Mouse (Mus musculus): ENCODE measurements around the gene Tas2r125.
"Not testable (repeated sequence)": the region's sequence is repeated elsewhere in the genome, so short reads cannot be mapped to it uniquely, and the experiment has no call there.

The Tas2r125 gene

DNA sequence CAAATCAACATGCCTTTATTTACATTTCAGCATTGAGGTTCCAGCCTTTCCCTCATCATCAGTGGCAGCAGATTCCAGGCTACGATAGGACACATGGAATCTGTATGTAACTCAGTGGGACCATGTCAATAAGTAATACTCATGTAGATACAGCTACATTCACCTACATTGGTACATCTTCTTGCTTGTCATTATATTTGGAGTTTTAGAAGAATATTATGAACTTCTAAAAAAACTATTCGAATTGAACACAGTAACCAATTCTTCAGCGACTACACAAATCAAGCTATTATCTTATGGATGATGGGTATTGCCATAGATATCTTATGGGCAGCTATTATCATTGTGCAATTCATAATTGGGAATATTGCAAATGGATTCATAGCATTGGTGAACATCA lies at the start of gene Tas2r125:
Gene Tas2r125 (plus strand): TSS at position 301 of the 400 bp plus-strand sequence.
- no peak for DNase-seq (ENCODE audit: low spot score in 2 of 2)

DNA sequence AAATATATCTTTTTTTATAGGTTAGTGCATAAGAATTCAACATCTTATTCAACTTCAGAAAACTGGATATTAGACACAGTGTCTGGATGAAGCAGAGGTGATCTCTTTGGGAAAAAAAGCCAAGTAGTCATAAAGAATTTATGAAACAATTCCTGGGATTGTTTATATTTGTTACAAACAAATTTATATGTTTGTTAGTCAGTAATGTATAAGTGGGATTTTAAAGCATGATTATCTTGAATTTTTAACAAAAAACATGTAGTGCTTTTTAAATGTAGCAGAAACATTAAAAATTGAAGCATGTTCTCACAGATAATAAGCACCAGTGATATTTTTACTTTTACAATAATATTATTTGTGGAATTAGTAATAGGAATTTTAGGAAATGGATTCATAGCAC lies 41.7 kb upstream of the Tas2r125 start, which contains the start of gene Tas2r110:
Gene Tas2r110 (plus strand): TSS at position 301 of the 400 bp plus-strand sequence.
- no peak for DNase-seq (ENCODE audit: low spot score in 2 of 2)

DNA sequence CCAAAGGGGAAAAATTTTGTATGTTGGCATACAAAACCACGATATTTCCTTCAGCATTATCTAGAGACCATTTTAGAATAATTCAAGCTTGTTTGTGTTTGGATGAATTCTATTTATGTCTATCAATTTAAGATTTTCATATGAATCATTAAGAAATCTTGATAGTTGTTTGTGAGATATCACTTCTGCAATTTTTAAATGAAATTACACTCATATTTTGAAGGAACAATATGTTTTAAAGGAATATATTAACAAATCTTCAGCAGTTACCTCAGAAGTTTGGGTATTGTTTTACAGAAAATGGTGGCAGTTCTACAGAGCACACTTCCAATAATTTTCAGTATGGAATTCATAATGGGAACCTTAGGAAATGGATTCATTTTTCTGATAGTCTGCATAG lies 16.7 kb upstream of the Tas2r125 start, which contains the start of gene Tas2r113:
Gene Tas2r113 (plus strand): TSS at position 301 of the 400 bp plus-strand sequence.
- no peak for DNase-seq (ENCODE audit: low spot score in 2 of 2)

DNA sequence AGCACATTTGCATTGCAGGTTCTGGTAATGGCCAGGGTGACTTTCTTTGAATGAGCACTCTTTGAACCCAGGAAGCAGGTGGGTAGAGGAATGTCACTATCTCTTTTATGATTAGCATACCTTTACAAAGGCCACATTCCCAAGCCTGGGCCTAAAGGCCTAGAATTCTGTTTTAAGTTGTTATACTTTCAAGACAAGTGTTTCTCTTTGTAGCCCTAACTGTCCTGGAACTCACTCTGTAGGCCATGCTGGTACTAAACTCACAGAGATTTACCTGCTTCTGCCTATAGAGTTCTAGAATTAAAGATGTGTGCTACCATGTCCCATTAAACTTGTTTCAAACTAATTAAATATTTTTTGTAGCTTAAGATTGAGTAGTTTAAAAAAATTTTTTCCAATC lies 31.9 kb downstream of the Tas2r125 start:
- DNase-seq (ENCODE audit: low spot score in 2 of 2): not testable (repeated sequence)

DNA sequence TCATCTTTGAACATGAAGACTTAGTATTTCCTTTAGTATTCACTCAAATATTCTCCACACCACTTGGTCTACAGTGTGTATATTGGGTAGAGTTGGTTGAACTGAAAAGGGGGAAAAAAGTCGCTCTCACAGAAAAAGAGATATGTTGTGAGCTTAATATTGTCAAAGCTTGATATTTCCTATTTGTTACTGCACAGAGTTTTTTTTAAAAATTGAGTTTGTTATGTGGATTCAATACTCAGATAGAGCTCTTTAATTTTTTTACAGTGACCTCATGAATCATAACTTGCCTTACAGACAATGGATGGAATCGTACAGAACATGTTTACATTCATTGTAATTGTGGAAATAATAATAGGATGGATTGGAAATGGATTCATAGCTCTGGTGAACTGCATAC lies 41.4 kb downstream of the Tas2r125 start, which contains the start of gene Tas2r129:
Gene Tas2r129 (plus strand): TSS at position 301 of the 400 bp plus-strand sequence.
- DNase-seq (ENCODE audit: low spot score in 2 of 2): no peak

DNA sequence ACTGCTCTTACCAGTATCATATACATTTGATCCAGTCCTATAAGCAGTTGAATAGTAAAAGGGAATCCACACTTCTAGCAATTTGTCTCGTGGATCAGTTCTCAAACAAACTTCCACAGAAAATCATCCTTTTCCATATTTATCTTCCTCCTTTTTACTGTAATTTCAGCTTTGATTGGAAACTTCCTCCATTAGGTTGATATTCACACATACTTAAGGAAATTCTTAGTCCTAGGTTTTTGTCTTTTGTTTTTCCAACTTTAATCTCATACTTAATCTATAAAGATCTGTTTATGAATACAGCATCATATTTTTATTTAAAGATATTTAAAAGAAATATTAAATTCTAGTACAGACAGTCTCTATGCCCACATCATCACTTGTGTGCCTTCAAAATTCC lies 48.4 kb downstream of the Tas2r125 start, which contains the start of gene Tas2r131:
Gene Tas2r131 (minus strand): TSS at position 101 of the 400 bp plus-strand sequence.
- no peak for DNase-seq (ENCODE audit: low spot score in 2 of 2)

Measured in spleen, postnatal 10 days (tissue).